Mouse (Mus musculus) cerebellum, adult 9-10 months (tissue): Measurements from ENCODE around the gene Ust.

Experiments
- DNase-seq: peaks from one replicate; pipeline ENCODE4 v3.0.0; 2022

The Ust gene

DNA sequence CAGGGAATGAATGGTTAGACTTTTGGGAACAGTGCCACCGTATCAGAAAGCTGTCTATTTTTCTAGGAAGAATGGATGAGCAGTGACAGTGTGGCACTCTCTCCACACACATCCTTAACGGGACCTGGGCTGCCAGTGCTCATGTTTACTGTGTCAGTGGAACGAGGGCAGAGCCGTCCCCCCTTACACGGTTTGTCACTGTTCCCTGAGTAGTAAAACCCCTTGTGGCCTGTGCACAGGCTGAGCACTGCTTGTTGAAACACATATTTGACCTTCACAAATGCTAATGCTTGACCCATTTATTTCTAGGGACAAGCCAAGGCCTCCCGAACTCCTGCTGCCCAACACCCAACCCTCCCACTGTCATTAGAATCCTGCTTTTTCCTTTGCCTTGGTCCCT lies 209.2 kb downstream of the Ust start:
- DNase-seq: no peak

DNA sequence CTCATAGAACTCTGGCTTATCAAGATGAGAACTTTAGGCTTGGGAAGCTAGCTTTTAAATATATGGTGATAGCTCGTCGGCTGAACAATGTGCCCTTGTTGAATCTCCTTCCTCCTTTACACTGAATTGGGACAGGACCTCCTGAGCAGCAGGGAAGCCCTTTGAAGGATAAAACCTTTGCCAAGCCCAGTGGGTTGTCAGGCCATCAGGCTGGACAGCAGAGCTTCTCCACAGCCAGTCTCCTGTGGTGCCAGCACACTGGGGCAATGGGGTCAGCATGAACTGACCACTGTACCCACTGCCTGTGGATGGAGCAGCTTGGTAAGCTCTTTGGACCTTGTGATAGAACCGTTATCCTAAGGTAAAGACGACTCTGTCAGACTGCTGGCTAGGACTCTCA lies 214.4 kb downstream of the Ust start:
- no peak for DNase-seq

DNA sequence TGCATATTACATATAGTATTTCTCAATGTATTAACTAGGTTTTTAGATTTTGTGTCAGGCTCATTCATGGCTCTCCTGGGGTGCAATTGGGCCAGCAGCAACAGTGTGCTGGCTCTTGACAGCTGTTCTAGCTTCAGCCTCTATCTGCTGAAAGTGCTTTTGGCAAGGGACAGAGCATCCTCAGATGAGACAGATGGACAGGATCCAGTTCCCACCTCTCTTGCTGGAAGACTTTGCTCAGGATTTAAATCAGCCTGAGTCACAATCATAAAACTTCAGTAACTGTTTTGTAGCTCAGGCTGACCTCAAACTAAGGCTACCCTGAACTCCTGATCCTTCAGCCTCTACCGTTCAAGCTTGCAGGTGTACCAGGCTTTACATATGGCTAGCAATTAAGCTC lies 219.5 kb downstream of the Ust start:
- peak; percentile 59 for DNase-seq

DNA sequence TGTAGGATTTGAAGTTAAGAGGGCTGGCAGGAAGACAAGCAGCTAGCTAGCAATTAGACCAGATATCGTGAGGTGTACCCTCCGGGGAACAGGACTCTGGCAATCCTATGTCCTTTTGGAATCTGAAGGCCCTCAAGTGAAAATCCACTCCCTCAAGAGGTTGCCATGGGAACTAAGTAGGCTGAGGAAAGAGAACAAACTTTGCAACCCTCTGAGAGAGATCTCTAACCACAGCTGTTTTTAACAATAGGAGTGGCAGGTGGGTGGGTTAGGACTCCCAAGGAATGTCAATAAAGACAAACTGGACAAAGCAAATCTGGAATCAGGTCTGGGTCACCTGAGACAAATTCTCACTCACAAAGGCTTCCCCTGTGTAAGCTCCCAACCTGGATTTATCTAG lies 221.4 kb downstream of the Ust start:
- no peak for DNase-seq

DNA sequence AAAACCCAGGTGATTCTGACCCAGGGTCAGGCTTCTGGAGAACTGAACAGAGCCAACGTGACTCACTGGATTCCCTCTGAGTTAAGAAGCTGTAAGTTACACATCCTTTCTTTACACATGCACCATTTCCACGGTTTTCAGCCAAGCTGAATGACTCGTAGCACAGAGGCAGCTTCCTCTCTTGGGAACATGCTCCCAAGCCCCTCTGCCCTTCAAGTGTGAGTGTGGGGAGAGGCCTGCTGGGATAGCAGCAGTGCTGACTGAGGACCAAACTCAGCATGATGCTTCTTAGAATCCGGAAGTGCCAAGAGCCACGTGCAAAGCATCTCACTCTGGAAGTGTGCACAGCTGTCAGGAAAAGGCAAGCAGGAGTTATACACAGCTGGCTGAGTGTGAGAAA lies 228.0 kb downstream of the Ust start:
- no peak for DNase-seq

DNA sequence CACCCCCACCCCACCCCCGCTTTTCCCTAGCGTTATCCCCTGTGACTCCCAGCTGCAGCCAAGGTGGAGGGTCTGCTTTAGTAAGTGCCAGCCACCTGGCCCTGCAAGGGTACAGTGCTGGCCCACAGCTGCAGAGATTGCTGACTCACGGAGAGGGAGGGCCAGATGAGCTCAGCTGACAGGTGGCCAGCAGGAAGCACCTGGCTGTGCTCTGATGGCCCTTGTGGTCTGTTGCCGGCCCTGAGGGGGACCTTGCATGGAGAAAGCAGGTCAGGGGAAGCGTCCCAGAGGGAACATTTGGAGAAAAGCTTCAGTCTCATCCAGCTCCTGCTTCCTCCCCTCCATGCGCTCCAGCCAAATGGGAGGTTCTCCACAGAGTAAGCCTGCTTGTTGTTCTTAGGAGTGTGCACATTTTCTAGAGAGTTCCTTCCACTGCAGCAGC lies 231.3 kb downstream of the Ust start:
- peak; percentile 80 for DNase-seq

DNA sequence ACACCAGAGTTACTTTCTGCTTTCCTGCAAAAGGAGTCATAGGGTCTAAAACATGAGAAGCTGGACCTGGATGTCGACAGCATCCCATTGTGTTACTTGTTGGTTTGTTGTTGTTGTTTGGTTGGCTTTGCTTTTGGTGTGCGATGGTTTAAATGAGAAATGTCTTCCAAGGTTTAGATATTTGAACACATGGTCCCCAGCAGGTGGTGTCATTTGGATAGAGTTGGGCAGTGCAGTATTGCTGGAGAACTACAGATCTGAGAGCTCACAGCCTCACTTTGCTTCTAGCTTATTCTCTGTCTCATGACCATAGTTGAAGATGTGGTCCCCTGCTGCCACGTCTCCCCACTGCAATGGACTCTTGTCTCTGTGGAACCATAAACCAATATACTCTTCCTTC lies 234.6 kb downstream of the Ust start:
- peak; percentile 79 for DNase-seq

DNA sequence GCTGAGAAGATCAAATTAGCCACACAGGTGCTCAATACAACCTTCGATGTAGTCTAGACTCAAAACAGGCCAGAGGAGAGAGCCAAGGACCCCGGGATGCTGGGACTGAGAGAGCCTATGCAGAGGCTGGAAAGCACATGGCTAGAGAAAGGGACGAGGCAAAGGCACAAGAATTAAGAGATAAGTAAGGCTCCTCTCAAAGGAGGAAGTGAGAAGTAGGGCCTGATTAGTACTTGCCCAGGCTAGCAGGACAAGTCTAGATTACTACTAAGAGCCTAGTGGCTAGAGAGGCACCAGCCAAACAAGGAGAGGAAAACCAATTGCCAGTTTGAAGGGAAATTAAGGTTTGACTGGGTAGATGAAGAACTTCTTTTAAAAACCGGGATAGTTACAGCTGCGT lies 241.5 kb downstream of the Ust start:
- DNase-seq: no peak

DNA sequence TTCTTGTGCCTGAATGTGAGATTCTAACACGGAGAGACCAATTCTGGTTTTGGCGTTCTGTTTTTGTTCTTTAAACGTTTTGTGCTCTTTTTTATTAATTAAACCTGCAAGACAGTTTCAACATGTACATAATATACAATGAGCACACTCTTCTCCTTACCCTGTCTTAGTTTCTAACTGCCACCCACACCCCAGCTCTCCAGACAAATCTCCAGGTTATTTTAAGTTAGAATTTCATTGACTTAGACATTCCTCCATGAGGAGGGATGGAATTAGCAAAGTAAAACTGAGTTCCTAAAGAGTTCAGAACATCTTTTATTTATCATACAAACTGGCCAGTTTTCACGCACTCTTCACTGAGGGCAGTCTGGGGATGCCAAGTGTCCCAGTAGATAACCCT lies 248.9 kb downstream of the Ust start:
- DNase-seq: no peak

DNA sequence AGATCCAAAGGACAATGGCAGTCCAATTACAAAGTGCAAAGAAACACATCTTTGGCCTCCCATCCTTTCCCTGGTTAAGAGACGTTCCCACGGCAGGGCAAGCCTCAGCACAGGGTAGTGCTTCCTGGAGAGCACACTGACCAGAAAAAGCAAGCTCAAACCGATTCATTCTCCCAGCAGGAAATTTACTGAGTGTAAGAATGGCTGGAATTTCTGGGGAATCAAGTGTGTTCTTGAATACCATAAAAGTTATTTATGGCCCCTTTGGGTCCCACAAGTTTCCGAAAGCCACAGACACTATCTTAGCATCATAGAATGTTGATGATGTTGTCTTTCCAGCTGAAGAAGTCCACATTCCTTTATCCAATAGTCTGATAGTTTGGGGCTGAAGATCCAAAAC lies 258.9 kb downstream of the Ust start:
- DNase-seq: no peak

DNA sequence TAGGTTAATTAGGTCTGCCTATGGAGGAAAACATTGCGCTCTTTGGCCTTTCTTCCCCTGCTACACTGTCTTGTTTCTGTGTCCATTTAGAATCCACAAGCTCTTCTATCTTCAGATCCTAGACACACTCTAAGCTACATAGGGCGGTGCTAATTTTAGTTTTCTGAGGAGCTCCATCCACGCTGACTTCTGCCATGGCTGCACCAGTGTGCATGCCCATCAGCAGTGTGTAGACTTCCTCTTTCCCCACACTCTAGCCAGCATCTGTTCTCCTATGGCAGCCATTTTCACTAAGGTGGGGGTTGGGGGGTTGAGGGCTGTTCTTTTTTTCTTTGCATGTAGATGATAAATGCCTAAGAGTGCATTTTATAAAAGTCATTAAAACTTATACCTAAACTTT lies 268.6 kb downstream of the Ust start:
- no peak for DNase-seq

DNA sequence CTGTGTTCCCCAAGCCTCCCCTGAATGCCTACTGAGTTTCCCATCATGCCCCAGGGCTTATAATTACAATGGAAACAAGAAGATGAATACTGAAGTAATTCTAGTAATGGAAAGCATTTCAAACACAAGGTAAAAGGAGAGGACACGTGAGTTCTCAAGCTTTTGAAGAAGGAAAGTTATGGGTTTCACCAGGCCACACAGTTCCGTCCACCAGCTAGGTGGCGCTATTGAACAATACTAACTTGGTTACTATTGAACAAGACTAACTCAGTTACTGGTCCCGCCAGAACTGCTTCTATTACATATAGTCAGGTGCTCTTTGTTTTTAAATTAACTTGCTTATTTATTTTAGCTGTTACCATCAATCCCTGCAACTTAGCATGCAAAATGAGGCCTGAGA lies 276.3 kb downstream of the Ust start:
- DNase-seq: peak; percentile 76

DNA sequence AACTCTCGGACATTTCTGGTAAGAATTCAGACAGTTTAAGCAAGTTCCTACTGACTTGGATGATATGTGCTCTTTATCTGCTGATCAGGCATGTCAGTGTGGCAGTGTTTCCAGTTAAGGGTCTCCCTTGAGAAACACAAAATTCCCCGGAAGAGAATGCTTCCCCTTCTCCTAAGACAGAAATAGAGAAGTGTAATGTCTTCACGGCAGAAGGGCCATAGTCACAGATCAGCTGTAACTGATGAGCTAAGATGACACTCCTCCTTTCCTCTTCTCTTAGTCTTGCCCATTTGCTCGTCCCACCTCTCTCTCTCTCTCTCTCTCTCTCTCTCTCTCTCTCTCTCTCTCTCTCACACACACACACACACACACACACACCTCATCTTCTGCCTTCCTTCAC lies 277.9 kb downstream of the Ust start:
- DNase-seq: no peak

DNA sequence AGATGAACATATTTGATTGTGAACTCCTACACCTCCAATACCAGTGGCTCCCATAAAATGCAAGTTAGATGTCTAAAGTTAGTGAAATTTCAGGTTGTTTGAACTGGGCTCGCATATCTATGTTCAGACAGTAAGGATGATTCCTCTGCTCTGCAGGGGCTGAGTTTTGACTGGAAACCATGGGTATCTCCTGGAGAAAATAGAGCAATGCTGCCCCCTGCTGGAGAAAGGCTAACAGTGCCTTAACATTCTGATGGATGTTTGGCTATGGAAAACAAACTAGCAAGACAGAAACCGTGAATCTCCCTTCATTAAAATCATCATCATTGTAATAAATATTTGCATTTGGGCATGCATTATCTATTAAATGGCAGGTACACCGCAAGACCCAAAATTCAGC lies 278.4 kb downstream of the Ust start:
- peak; percentile 81 for DNase-seq

DNA sequence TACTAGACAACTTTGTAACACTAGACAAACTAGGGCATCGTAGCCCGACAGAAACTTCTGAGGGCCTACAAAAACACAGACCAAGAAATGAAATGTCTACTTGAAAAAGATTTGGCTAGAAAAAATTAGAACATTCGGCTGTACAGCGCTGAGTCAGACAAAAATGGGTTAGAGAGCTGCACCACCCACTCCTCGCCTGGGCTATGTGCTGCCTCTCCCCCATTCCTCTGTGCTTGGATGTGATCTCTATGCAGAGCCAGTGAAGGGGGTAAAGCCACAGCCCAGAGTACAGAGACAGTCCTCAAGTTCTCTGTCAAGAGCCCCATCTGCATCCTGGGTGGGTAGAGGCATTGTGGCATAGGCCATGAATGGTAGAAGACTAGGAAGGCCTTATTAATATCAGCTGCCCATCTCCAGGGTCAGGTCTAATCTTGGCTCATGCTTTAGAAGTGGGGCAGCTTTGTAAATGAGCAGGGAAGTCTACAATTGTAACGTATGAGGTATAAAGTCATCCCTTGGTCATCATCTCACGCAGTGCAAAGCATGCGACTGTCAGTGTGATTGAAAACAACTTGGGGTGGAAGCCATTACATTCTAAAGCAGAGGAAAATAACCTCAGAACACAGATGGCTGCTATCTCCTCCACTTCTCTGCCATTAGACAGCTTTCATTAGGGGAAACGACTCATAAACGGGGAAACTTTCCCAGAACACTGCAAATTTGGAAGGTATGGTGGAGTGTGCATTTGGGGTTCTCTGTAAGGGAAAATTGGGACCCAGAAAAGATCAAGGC lies 281.6 kb downstream of the Ust start:
- no peak for DNase-seq

DNA sequence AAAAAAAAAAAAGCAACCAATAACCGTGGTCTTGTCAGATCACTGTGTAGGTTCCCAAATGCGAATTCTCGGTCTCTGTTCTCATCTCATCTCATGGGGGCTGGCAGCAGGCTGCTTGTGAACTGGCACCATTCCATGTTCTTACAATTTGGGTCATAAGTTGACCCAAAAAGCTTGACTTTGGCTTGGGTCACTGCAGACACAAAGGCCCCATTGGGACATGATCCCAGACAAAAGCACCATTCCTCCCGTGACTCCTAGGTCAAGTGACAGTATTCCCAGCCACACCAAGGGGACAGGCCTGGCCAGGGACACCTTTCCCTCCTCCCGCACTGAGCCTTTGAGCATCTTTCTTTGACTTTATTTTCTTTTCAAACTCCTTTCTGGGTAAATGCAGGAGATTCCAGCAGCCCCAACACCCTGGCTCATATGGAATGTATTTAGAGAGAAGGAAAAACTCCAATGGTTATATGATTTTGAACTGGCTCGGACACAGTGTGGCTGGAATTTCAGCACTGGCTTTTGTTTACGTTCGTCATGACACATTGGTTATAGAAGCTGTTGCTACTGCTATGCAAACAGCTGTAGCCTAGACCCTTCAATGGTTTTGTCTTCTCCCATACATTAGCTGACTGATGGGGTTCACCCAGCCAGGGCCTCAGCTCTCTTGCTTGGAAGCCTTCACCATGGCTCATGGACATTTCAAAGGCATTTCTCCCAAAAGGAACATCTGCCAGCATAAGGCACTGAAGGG lies 285.3 kb downstream of the Ust start:
- peak; percentile 50 for DNase-seq

DNA sequence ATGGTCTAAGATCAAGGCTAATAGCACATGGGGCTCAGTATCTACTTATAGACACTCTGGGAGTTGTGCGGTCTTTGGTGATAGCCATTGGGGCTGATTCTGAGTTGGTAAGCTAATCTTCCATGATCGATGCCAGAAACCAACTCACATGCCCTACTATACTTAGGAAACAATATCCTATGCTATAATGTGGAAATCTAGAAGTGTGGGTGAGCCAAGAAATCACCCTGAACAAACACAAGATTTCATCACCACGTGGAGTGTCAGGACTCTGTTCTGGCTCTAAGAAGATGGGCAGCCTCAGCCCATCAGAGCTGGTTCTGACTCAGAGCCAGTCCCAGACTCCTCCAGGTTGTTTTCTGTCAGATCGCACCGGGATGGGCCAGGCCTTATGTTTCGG lies 286.1 kb downstream of the Ust start:
- DNase-seq: no peak

DNA sequence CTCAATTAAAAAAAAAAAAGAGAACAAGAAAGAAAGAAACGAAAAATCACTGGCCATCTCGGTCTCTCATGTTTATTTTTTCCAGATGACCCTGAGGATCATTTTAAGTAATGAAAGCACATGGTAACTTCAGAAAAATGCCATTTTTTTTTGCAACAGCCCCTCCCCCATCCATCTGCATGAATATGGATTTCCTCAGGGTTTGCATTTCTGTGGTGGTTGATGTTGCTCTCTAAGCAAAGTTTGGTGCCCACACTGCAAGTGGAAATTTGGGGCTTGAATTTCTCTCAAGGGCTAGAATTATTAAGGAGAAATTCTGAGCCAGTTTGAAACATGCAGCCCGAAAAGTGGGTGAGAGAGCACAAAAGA lies 290.3 kb downstream of the Ust start:
- DNase-seq: no peak

DNA sequence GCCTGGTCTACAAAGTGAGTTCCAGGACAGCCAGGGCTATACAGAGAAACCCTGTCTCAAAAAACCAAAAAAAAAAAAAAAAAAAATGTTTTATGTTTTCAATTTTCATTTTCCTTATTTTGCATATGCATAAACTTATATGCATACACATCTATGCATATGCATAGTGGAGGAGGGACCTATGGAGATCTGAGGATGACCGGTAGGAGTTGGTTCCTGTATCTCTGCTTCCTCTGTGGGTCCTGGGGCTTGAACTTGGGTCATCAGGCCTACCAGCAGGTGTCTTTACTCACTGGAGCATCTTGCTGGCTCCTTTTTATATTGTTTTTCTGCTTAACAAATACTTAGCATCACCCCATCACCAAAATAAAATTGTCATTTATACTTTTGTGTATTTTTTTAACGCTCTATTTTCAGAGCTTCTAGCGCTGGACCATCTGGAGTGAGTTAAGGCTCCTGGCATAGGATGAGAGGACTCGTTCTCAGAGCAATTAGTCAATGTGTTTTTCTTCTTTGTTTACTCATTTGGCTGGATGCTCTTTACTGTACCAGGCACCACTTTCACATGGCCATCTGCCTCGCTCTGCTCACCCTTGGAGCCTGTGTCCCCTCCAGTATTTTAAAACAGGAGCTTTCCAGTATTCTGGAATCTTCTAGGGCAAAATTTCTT lies 290.8 kb downstream of the Ust start:
- peak; percentile 84 for DNase-seq

DNA sequence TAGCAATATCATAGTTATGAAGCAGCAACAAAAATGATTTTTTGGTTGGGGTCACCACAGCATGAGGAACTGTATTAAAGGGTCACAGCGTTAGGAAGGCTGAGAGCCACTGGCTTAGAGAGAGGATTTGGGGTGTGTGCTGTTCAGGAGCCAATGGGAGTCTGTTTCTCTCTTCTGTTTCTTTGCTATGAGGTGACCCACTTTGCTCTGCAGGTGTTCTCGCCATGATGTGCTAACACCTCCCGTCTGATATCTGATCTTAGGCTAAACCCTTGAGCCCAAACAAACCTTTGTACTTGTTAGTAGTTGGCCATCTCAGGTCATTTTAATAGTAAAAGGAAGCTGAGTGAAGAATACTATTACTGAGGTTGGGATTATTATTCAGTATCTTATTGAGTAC lies 292.0 kb downstream of the Ust start:
- no peak for DNase-seq

DNA sequence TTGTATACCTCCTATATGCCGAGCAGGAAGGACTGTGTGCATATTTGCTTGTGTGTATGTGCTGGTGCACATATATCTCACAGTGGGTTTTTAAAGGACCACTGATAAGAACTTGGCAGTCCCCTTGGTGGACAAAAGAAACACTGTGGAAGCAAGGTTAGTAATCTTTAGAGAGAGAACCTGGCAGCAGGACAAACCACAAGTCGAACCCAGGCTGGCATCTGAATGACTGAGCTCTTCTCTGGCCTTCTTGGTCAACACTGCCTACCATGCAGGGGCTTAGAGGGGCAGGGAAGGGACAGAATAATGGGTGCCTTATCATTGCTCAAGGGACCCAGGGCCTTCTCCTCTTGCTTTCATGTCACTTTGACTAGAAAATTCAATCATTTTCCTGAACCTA lies 294.0 kb downstream of the Ust start:
- DNase-seq: no peak

DNA sequence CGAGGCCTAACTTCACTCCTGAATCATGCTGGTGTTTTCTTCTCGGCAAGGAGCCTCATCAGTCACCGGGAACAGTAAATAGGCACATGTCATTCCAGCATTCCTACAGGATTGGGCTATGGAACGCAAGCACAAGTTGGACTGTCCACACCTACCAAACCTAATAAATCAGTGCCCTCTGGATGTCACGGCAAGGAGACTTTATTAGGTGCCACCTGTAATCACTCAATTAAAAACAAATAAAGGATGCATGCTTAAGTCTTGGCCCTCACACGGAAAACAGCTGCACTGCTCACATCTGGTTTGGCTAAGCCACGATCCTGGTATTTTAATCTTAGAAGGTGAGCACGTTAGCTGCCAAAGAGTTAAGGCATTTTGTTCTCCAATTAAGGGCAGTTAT lies 294.6 kb downstream of the Ust start:
- DNase-seq: no peak

DNA sequence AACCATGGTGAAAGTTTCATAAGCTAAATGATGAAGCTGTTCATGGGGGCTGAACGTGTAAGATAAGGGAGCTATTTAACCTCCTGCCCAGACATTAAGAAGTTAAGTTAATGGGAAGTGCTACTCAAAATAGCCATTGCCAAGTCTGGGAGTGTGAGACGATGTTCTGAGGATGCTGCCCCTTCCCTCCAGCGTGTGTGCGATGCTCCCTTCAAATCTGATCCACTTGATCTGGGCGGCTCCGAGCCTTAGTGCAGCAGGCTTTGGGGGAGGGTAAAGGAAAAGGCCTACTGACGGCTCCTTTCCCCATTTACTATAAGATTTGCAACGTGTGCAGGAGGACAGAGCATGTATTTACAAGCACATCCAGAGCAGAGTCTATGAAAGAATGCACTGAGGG lies 301.7 kb downstream of the Ust start:
- no peak for DNase-seq

DNA sequence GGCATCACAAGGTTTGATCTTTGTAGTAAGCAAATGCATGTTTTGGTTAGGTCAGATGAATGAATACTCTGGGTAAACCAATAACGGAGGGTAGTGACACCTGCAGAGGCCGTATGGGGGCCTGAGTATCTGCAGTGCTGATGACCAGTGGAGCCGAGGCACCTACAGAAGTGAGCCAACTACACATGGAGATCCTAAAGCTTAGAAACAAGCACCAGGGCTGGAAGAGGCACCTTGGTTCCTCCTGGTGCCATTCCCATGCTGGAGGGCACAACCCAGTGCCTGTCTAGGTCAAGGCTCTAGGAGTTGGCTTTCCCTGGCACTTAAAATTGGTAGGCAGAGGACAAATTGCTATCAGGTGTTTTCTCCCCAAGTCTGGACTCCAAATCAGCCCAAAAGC lies 303.4 kb downstream of the Ust start:
- DNase-seq: no peak
